Mouse (Mus musculus) forebrain, postnatal 0 days (tissue): Measurements from ENCODE around the gene Speg. TPM values are rescaled to one million over a fixed set of nuclear protein-coding genes. Genes with fewer than 3 reads are reported as not detected.

Experiments used
- ATAC-seq: fragments of 200-750 bp; cut with Nextera tagmentation; 2 replicates; pipeline ENCODE4 v1.8.0; 2017; ENCODE audit warnings: mild to moderate bottlenecking, moderate library complexity
- DNase-seq: peaks from one replicate; pipeline ENCODE4 v3.0.0-alpha.2; 2015
- H3K27ac ChIP-seq: fragments of 300-500 bp; sonication (generic); 2 replicates; pipeline ENCODE4 v1.5.1; 2014; ENCODE audit warnings: low read depth, mild to moderate bottlenecking, antibody characterized with exemption, low read length, moderate library complexity, mixed read lengths
- H3K27me3 ChIP-seq: fragments of 300-500 bp; sonication (generic); 2 replicates; pipeline ENCODE4 v1.6.1; 2014; ENCODE audit warnings: mild to moderate bottlenecking, low read length, mixed read lengths; ENCODE audit not compliant: insufficient read depth
- H3K36me3 ChIP-seq: fragments of 300-500 bp; sonication (generic); 2 replicates; pipeline ENCODE4 v1.6.1; 2014; ENCODE audit warnings: mild to moderate bottlenecking, moderate library complexity; ENCODE audit not compliant: insufficient read depth
- H3K4me1 ChIP-seq: fragments of 300-500 bp; sonication (generic); 2 replicates; pipeline ENCODE4 v1.6.1; 2014; ENCODE audit warnings: antibody characterized with exemption; ENCODE audit not compliant: insufficient read depth
- H3K4me2 ChIP-seq: fragments of 300-500 bp; sonication (generic); 2 replicates; pipeline ENCODE4 v1.6.1; 2014; ENCODE audit warnings: low read depth, mild to moderate bottlenecking, moderate library complexity
- H3K4me3 ChIP-seq: fragments of 300-500 bp; sonication (generic); 2 replicates; pipeline ENCODE4 v1.5.1; 2014; ENCODE audit warnings: low read depth, low read length, mixed read lengths
- H3K9ac ChIP-seq: fragments of 300-500 bp; sonication (generic); 2 replicates; pipeline ENCODE4 v1.6.1; 2014; ENCODE audit warnings: mild to moderate bottlenecking
- H3K9me3 ChIP-seq: fragments of 300-500 bp; sonication (generic); 2 replicates; pipeline ENCODE4 v1.6.1; 2016; ENCODE audit warnings: low read length
- CTCF ChIP-seq: sonication (generic); IDR thresholded peaks from 2 replicates; pipeline ENCODE4 v1.5.1; 2016; ENCODE audit warnings: antibody characterized with exemption, control low read depth, low read depth
- WGBS: fragments of 180-500 bp; shearing (Covaris S2); extraction: QIAGEN DNeasy Blood & Tissue Kit; methylation state at CpG from one replicate; pipeline ENCODE4 v1.1.7; 2014; 5-methylcytosine and 5-hydroxymethylcytosine counted together
- polyA plus RNA-seq: library from polyadenylated mRNA; unstranded; fragments of >200 nt; fragmentation: Nextera tagmentation; extraction: Ambion mirVana; gene quantifications from 2 replicates; pipeline ENCODE4 v1.2.1, GENCODE M21; 2015
- total RNA-seq: library from RNA; depleted of rRNA; stranded (reverse); fragments of >200 nt; gene quantifications from 2 replicates; pipeline ENCODE4 v1.2.3, GENCODE M21; 2014

The Speg gene
- total and polyA plus RNA-seq, 2 experiments from 2014 or later, result 20.6 to 44.4 TPM

- no peak for ATAC-seq
- TF ChIP-seq CTCF, result no peak
Observed at GRCm38 (mm10) chr1:75469287-75469825, 94.3 kb downstream of the Speg start.

GRCm38 (mm10) chr1:75476441-75476840 is 101.3 kb downstream of the Speg start:
- Histone ChIP-seq H3K9me3 (no peaks in the 10 kb centered on the region), H3K4me3 (no peak overlapping the region), H3K9ac (no peak overlapping the region), H3K36me3 (peaks cover 53% of the 10 kb centered on the region), H3K4me2 (no peak overlapping the region), H3K4me1 (peaks cover 26% of the 10 kb centered on the region), H3K27ac (no peak overlapping the region), H3K27me3 (no peaks in the 10 kb centered on the region)
- ATAC-seq (no peak), DNase-seq (no peak)
- WGBS, result 95% methylated on average over 11 of the region's 11 CpGs
- no peak for TF ChIP-seq CTCF

More at GRCm38 (mm10) chr1:75469287-75469825, 94.3 kb downstream of the Speg start:
- Histone ChIP-seq H3K4me1 (peaks cover 4% of the 10 kb centered on the region; the same call in 1 of the 2 replicates), H3K27ac (no peak overlapping the region), H3K4me2 (no peak overlapping the region), H3K36me3 (peaks cover 26% of the 10 kb centered on the region), H3K27me3 (peaks cover 3% of the 10 kb centered on the region; the same call in 1 of the 2 replicates), H3K9ac (no peak overlapping the region), H3K9me3 (no peaks in the 10 kb centered on the region), H3K4me3 (no peak overlapping the region)
- DNase-seq, result no peak
- 82% methylated on average over 17 of the region's 17 CpGs for WGBS

- 11% methylated on average over 35 of the region's 35 CpGs for WGBS
- DNase-seq (peak; percentile 86), ATAC-seq (no peak)
- Histone ChIP-seq H3K27ac (no peak overlapping the region), H3K27me3 (no peaks in the 10 kb centered on the region), H3K9me3 (no peaks in the 10 kb centered on the region), H3K4me2 (peak overlapping the region; percentile 82), H3K4me1 (peaks cover 26% of the 10 kb centered on the region), H3K9ac (no peak overlapping the region; the same call in 1 of the 2 replicates), H3K4me3 (peak overlapping the region; percentile 85), H3K36me3 (peaks cover 49% of the 10 kb centered on the region)
- TF ChIP-seq CTCF, result peak; percentile 83
Observed at GRCm38 (mm10) chr1:75477264-75477965, 102.3 kb downstream of the Speg start.

- Histone ChIP-seq H3K4me1 (peaks cover 26% of the 10 kb centered on the region), H3K27me3 (no peaks in the 10 kb centered on the region), H3K36me3 (peaks cover 49% of the 10 kb centered on the region), H3K9ac (no peak overlapping the region; the same call in 1 of the 2 replicates), H3K4me3 (peak overlapping the region; percentile 85), H3K9me3 (no peaks in the 10 kb centered on the region), H3K27ac (no peak overlapping the region), H3K4me2 (peak overlapping the region; percentile 82)
- 45% methylated on average over 3 of the region's 3 CpGs for WGBS
- TF ChIP-seq CTCF, result no peak
- ATAC-seq, result no peak
- peak; percentile 43 for DNase-seq
Observed at GRCm38 (mm10) chr1:75477966-75478290, 102.8 kb downstream of the Speg start.

- ATAC-seq (no peak; the same call in 1 of the 2 replicates), DNase-seq (no peak)
- H3K4me2 ChIP-seq, result peak overlapping the region; percentile 82
- H3K4me3 ChIP-seq, result peak overlapping the region; percentile 85
- H3K9ac ChIP-seq, result peak overlapping the region; percentile 90
- H3K9me3 ChIP-seq, result no peaks in the 10 kb centered on the region
- no peaks in the 10 kb centered on the region for H3K27me3 ChIP-seq
- WGBS, result 1% methylated on average over 19 of the region's 25 CpGs
- no peak for TF ChIP-seq CTCF
- H3K4me1 ChIP-seq, result peaks cover 26% of the 10 kb centered on the region
- peak overlapping the region; percentile 83 for H3K27ac ChIP-seq
- H3K36me3 ChIP-seq, result peaks cover 50% of the 10 kb centered on the region
Observed at GRCm38 (mm10) chr1:75478497-75478896, 103.4 kb downstream of the Speg start.

GRCm38 (mm10) chr1:75478916-75479634 is 104.0 kb downstream of the Speg start, which contains the start of the genes Chpf and Tmem198:
Gene Chpf, minus strand, starts transcription at chr1:75479307.
Gene Tmem198, plus strand, starts transcription at chr1:75479532.
- TF ChIP-seq CTCF, result no peak
- Histone ChIP-seq H3K4me2 (peak within 1 kb of the TSS; percentile 82), H3K9me3 (no peaks in the 10 kb centered on the region), H3K27ac (peak within 1 kb of the TSS; percentile 83), H3K36me3 (peaks cover 48% of the 10 kb centered on the region), H3K27me3 (no peaks in the 10 kb centered on the region), H3K9ac (peak within 1 kb of the TSS; percentile 90), H3K4me1 (peaks cover 26% of the 10 kb centered on the region), H3K4me3 (peak within 1 kb of the TSS; percentile 85)
- under 1% methylated on average over 67 of the region's 76 CpGs for WGBS
- DNase-seq (peak; percentile 98), ATAC-seq (peak; percentile 94)

- peak; percentile 5 for ATAC-seq
- Histone ChIP-seq H3K9ac (peak overlapping the region; percentile 90), H3K36me3 (peaks cover 48% of the 10 kb centered on the region), H3K27me3 (no peaks in the 10 kb centered on the region), H3K4me2 (peak overlapping the region; percentile 82), H3K4me3 (peak overlapping the region; percentile 85), H3K4me1 (peaks cover 26% of the 10 kb centered on the region), H3K27ac (peak overlapping the region; percentile 83), H3K9me3 (no peaks in the 10 kb centered on the region)
- TF ChIP-seq CTCF, result no peak
- under 1% methylated on average over 20 of the region's 24 CpGs for WGBS
- no peak for DNase-seq
Observed at GRCm38 (mm10) chr1:75479635-75479989, 104.5 kb downstream of the Speg start.
